Mouse (Mus musculus) forebrain, postnatal 0 days (tissue): ENCODE measurements around the gene Arl8a. TPM values are rescaled to one million over a fixed set of nuclear protein-coding genes. Genes with fewer than 3 reads are reported as not detected.

ENCODE experiments used
- ATAC-seq: fragments of 200-750 bp; cut with Nextera tagmentation; 2 replicates; pipeline ENCODE4 v1.8.0; 2017; ENCODE audit warnings: mild to moderate bottlenecking, moderate library complexity
- DNase-seq: peaks from one replicate; pipeline ENCODE4 v3.0.0-alpha.2; 2015
- H3K27ac ChIP-seq: fragments of 300-500 bp; sonication (generic); 2 replicates; pipeline ENCODE4 v1.5.1; 2014; ENCODE audit warnings: low read depth, mild to moderate bottlenecking, antibody characterized with exemption, low read length, moderate library complexity, mixed read lengths
- H3K27me3 ChIP-seq: fragments of 300-500 bp; sonication (generic); 2 replicates; pipeline ENCODE4 v1.6.1; 2014; ENCODE audit warnings: mild to moderate bottlenecking, low read length, mixed read lengths; ENCODE audit not compliant: insufficient read depth
- H3K36me3 ChIP-seq: fragments of 300-500 bp; sonication (generic); 2 replicates; pipeline ENCODE4 v1.6.1; 2014; ENCODE audit warnings: mild to moderate bottlenecking, moderate library complexity; ENCODE audit not compliant: insufficient read depth
- H3K4me1 ChIP-seq: fragments of 300-500 bp; sonication (generic); 2 replicates; pipeline ENCODE4 v1.6.1; 2014; ENCODE audit warnings: antibody characterized with exemption; ENCODE audit not compliant: insufficient read depth
- H3K4me2 ChIP-seq: fragments of 300-500 bp; sonication (generic); 2 replicates; pipeline ENCODE4 v1.6.1; 2014; ENCODE audit warnings: low read depth, mild to moderate bottlenecking, moderate library complexity
- H3K4me3 ChIP-seq: fragments of 300-500 bp; sonication (generic); 2 replicates; pipeline ENCODE4 v1.5.1; 2014; ENCODE audit warnings: low read depth, low read length, mixed read lengths
- H3K9ac ChIP-seq: fragments of 300-500 bp; sonication (generic); 2 replicates; pipeline ENCODE4 v1.6.1; 2014; ENCODE audit warnings: mild to moderate bottlenecking
- H3K9me3 ChIP-seq: fragments of 300-500 bp; sonication (generic); 2 replicates; pipeline ENCODE4 v1.6.1; 2016; ENCODE audit warnings: low read length
- CTCF ChIP-seq: sonication (generic); IDR thresholded peaks from 2 replicates; pipeline ENCODE4 v1.5.1; 2016; ENCODE audit warnings: antibody characterized with exemption, control low read depth, low read depth
- WGBS: fragments of 180-500 bp; shearing (Covaris S2); extraction: QIAGEN DNeasy Blood & Tissue Kit; methylation state at CpG from one replicate; pipeline ENCODE4 v1.1.7; 2014; 5-methylcytosine and 5-hydroxymethylcytosine counted together
- polyA plus RNA-seq: library from polyadenylated mRNA; unstranded; fragments of >200 nt; fragmentation: Nextera tagmentation; extraction: Ambion mirVana; gene quantifications from 2 replicates; pipeline ENCODE4 v1.2.1, GENCODE M21; 2015
- total RNA-seq: library from RNA; depleted of rRNA; stranded (reverse); fragments of >200 nt; gene quantifications from 2 replicates; pipeline ENCODE4 v1.2.3, GENCODE M21; 2014

Gene Arl8a
- total and polyA plus RNA-seq, 2 experiments from 2014 or later: 344 to 457 TPM

GRCm38 (mm10) chr1:135178863-135179262, 32.2 kb downstream of the Arl8a start:
- TF ChIP-seq CTCF: no peak
- no peak overlapping the region for H3K4me2 ChIP-seq
- 92% methylated on average over 7 of the region's 7 CpGs for WGBS
- H3K4me3 ChIP-seq: no peak overlapping the region
- no peaks in the 10 kb centered on the region for H3K36me3 ChIP-seq
- no peaks in the 10 kb centered on the region for H3K9me3 ChIP-seq
- H3K27ac ChIP-seq: no peak overlapping the region
- no peaks in the 10 kb centered on the region for H3K27me3 ChIP-seq
- no peak overlapping the region for H3K9ac ChIP-seq
- ATAC-seq (no peak), DNase-seq (no peak)
- no peaks in the 10 kb centered on the region for H3K4me1 ChIP-seq

GRCm38 (mm10) chr1:135180830-135181229, 34.2 kb downstream of the Arl8a start:
- 92% methylated on average over 10 of the region's 10 CpGs for WGBS
- Histone ChIP-seq H3K4me3 (no peak overlapping the region), H3K27ac (no peak overlapping the region), H3K4me2 (no peak overlapping the region), H3K36me3 (no peaks in the 10 kb centered on the region), H3K27me3 (no peaks in the 10 kb centered on the region), H3K4me1 (no peaks in the 10 kb centered on the region), H3K9me3 (no peaks in the 10 kb centered on the region), H3K9ac (no peak overlapping the region)
- DNase-seq: no peak
- ATAC-seq: no peak
- no peak for TF ChIP-seq CTCF

GRCm38 (mm10) chr1:135181275-135181674, 34.7 kb downstream of the Arl8a start:
- no peak overlapping the region for H3K4me2 ChIP-seq
- H3K9ac ChIP-seq: no peak overlapping the region
- no peak overlapping the region for H3K27ac ChIP-seq
- H3K4me3 ChIP-seq: no peak overlapping the region
- no peak for TF ChIP-seq CTCF
- no peaks in the 10 kb centered on the region for H3K36me3 ChIP-seq
- no peaks in the 10 kb centered on the region for H3K9me3 ChIP-seq
- 71% methylated on average over 4 of the region's 4 CpGs for WGBS
- DNase-seq: no peak
- H3K27me3 ChIP-seq: no peaks in the 10 kb centered on the region
- H3K4me1 ChIP-seq: no peaks in the 10 kb centered on the region
- no peak for ATAC-seq

- Histone ChIP-seq H3K36me3 (no peaks in the 10 kb centered on the region), H3K27me3 (no peaks in the 10 kb centered on the region), H3K4me3 (no peak overlapping the region), H3K4me1 (no peaks in the 10 kb centered on the region), H3K27ac (no peak overlapping the region), H3K9ac (no peak overlapping the region), H3K4me2 (no peak overlapping the region), H3K9me3 (no peaks in the 10 kb centered on the region)
- TF ChIP-seq CTCF: no peak
- ATAC-seq (no peak), DNase-seq (no peak)
- 65% methylated on average over 8 of the region's 8 CpGs for WGBS
Measured at GRCm38 (mm10) chr1:135181880-135182623, 35.4 kb downstream of the Arl8a start.

GRCm38 (mm10) chr1:135182975-135183374, 36.4 kb downstream of the Arl8a start:
- no peak overlapping the region for H3K27ac ChIP-seq
- H3K4me3 ChIP-seq: no peak overlapping the region
- H3K36me3 ChIP-seq: no peaks in the 10 kb centered on the region
- no peak overlapping the region for H3K4me2 ChIP-seq
- H3K9me3 ChIP-seq: no peaks in the 10 kb centered on the region
- no peak overlapping the region for H3K9ac ChIP-seq
- H3K27me3 ChIP-seq: no peaks in the 10 kb centered on the region
- TF ChIP-seq CTCF: no peak
- WGBS: 78% methylated on average over 3 of the region's 3 CpGs
- no peak for DNase-seq
- ATAC-seq: no peak
- H3K4me1 ChIP-seq: no peaks in the 10 kb centered on the region

- Histone ChIP-seq H3K27me3 (no peaks in the 10 kb centered on the region), H3K4me1 (no peaks in the 10 kb centered on the region), H3K27ac (no peak overlapping the region), H3K9ac (no peak overlapping the region), H3K36me3 (no peaks in the 10 kb centered on the region), H3K4me3 (no peak overlapping the region), H3K9me3 (no peaks in the 10 kb centered on the region), H3K4me2 (no peak overlapping the region)
- 87% methylated on average over 4 of the region's 4 CpGs for WGBS
- no peak for ATAC-seq
- DNase-seq: no peak
- no peak for TF ChIP-seq CTCF
Measured at GRCm38 (mm10) chr1:135183448-135183847, 36.8 kb downstream of the Arl8a start.

- DNase-seq (no peak), ATAC-seq (no peak)
- Histone ChIP-seq H3K36me3 (no peaks in the 10 kb centered on the region), H3K4me2 (no peak overlapping the region), H3K27me3 (no peaks in the 10 kb centered on the region), H3K4me1 (no peaks in the 10 kb centered on the region), H3K4me3 (no peak overlapping the region), H3K9ac (no peak overlapping the region), H3K27ac (no peak overlapping the region), H3K9me3 (no peaks in the 10 kb centered on the region)
- WGBS: 80% methylated on average over 11 of the region's 11 CpGs
- TF ChIP-seq CTCF: no peak
Measured at GRCm38 (mm10) chr1:135183941-135184570, 37.4 kb downstream of the Arl8a start.
